Mouse (Mus musculus): ENCODE measurements around the gene Pigm. TPM values are rescaled to one million over a fixed set of nuclear protein-coding genes. Genes with fewer than 3 reads are reported as not detected.

Pigm gene
- polyA plus RNA-seq, 1 experiment from 2014 or later = 12.6 TPM

- H3K36me3 ChIP-seq (ENCODE audit: control insufficient read depth, insufficient read depth, low read length) = no peaks in the 10 kb centered on the region
- 91% methylated on average over 2 of the region's 2 CpGs for WGBS
- H3K9me3 ChIP-seq (ENCODE audit: control insufficient read depth, low read length) = no peaks in the 10 kb centered on the region
- no peak overlapping the region for H3K4me3 ChIP-seq (ENCODE audit: low read depth, low read length)
- DNase-seq (ENCODE audit: low spot score) (no peak), ATAC-seq (ENCODE audit: insufficient number of reproducible peaks, low FRiP score, low TSS enrichment, low read depth) (no peak)
- no peak overlapping the region for H3K27ac ChIP-seq (replicated peaks; ENCODE audit: low read depth, low read length)
- no peaks in the 10 kb centered on the region for H3K4me1 ChIP-seq (ENCODE audit: control insufficient read depth, insufficient read depth, low read length)
- H3K9ac ChIP-seq (ENCODE audit: low read length) = no peak overlapping the region
- H3K4me2 ChIP-seq (ENCODE audit: low read depth, severe bottlenecking) = no peak overlapping the region
- peaks cover 15% of the 10 kb centered on the region for H3K27me3 ChIP-seq (ENCODE audit: control insufficient read depth, insufficient read depth, low read length)
Measured at GRCm38 (mm10) chr1:172332925-172333324, 43.4 kb upstream of the Pigm start.

- DNase-seq (ENCODE audit: low spot score) (no peak), ATAC-seq (ENCODE audit: insufficient number of reproducible peaks, low FRiP score, low TSS enrichment, low read depth) (no peak)
- no peak overlapping the region for H3K27ac ChIP-seq (replicated peaks; ENCODE audit: low read depth, low read length)
- no peaks in the 10 kb centered on the region for H3K9me3 ChIP-seq (ENCODE audit: control insufficient read depth, low read length)
- no peak overlapping the region for H3K4me3 ChIP-seq (ENCODE audit: low read depth, low read length)
- peaks cover 12% of the 10 kb centered on the region; the same call in 1 of the 2 replicates for H3K27me3 ChIP-seq (ENCODE audit: control insufficient read depth, insufficient read depth, low read length)
- no peaks in the 10 kb centered on the region for H3K36me3 ChIP-seq (ENCODE audit: control insufficient read depth, insufficient read depth, low read length)
- no peak overlapping the region for H3K4me2 ChIP-seq (ENCODE audit: low read depth, severe bottlenecking)
- 16% methylated on average over 3 of the region's 3 CpGs for WGBS
- H3K9ac ChIP-seq (ENCODE audit: low read length) = no peak overlapping the region
- H3K4me1 ChIP-seq (ENCODE audit: control insufficient read depth, insufficient read depth, low read length) = no peaks in the 10 kb centered on the region
Measured at GRCm38 (mm10) chr1:172333512-172333911, 42.8 kb upstream of the Pigm start.

- ATAC-seq (ENCODE audit: insufficient number of reproducible peaks, low FRiP score, low TSS enrichment, low read depth) (no peak), DNase-seq (ENCODE audit: low spot score) (no peak)
- 79% methylated on average over 15 of the region's 15 CpGs for WGBS
- Histone ChIP-seq H3K27me3 (ENCODE audit: control insufficient read depth, insufficient read depth, low read length) (peaks cover 6% of the 10 kb centered on the region), H3K4me1 (ENCODE audit: control insufficient read depth, insufficient read depth, low read length) (no peaks in the 10 kb centered on the region), H3K36me3 (ENCODE audit: control insufficient read depth, insufficient read depth, low read length) (no peaks in the 10 kb centered on the region), H3K4me3 (ENCODE audit: low read depth, low read length) (no peak overlapping the region), H3K27ac (replicated peaks; ENCODE audit: low read depth, low read length) (no peak overlapping the region), H3K9me3 (ENCODE audit: control insufficient read depth, low read length) (no peaks in the 10 kb centered on the region), H3K9ac (ENCODE audit: low read length) (no peak overlapping the region), H3K4me2 (ENCODE audit: low read depth, severe bottlenecking) (no peak overlapping the region)
Measured at GRCm38 (mm10) chr1:172335804-172336203, 40.5 kb upstream of the Pigm start.

- ATAC-seq (ENCODE audit: insufficient number of reproducible peaks, low FRiP score, low TSS enrichment, low read depth) = no peak
- 34% methylated on average over 2 of the region's 2 CpGs for WGBS
- peaks cover 22% of the 10 kb centered on the region for H3K27me3 ChIP-seq (ENCODE audit: control insufficient read depth, insufficient read depth, low read length)
Measured at GRCm38 (mm10) chr1:172337411-172338185, 38.7 kb upstream of the Pigm start.

GRCm38 (mm10) chr1:172340729-172341321, 35.5 kb upstream of the Pigm start, which contains the start of gene Kcnj10:
Kcnj10 (plus strand) TSS chr1:172341210.
- Histone ChIP-seq H3K27ac (replicated peaks; ENCODE audit: low read depth, low read length) (no peak within 1 kb of the TSS), H3K9me3 (ENCODE audit: control insufficient read depth, low read length) (no peaks in the 10 kb centered on the region; the same call in 1 of the 2 replicates), H3K27me3 (ENCODE audit: control insufficient read depth, insufficient read depth, low read length) (peaks cover 22% of the 10 kb centered on the region), H3K36me3 (ENCODE audit: control insufficient read depth, insufficient read depth, low read length) (no peaks in the 10 kb centered on the region), H3K9ac (ENCODE audit: low read length) (no peak within 1 kb of the TSS), H3K4me1 (ENCODE audit: control insufficient read depth, insufficient read depth, low read length) (no peaks in the 10 kb centered on the region), H3K4me2 (ENCODE audit: low read depth, severe bottlenecking) (peak within 1 kb of the TSS; percentile 56), H3K4me3 (ENCODE audit: low read depth, low read length) (peak within 1 kb of the TSS; percentile 30)
- under 1% methylated on average over 38 of the region's 38 CpGs for WGBS
- peak; percentile 78 for DNase-seq (ENCODE audit: low spot score)
- peak; percentile 92 for ATAC-seq (ENCODE audit: insufficient number of reproducible peaks, low FRiP score, low TSS enrichment, low read depth)

More at GRCm38 (mm10) chr1:172337411-172338185, 38.7 kb upstream of the Pigm start:
- Histone ChIP-seq H3K4me3 (ENCODE audit: low read depth, low read length) (no peak overlapping the region), H3K9me3 (ENCODE audit: control insufficient read depth, low read length) (no peaks in the 10 kb centered on the region; the same call in 1 of the 2 replicates), H3K27ac (replicated peaks; ENCODE audit: low read depth, low read length) (no peak overlapping the region), H3K4me1 (ENCODE audit: control insufficient read depth, insufficient read depth, low read length) (no peaks in the 10 kb centered on the region), H3K36me3 (ENCODE audit: control insufficient read depth, insufficient read depth, low read length) (no peaks in the 10 kb centered on the region), H3K9ac (ENCODE audit: low read length) (no peak overlapping the region), H3K4me2 (ENCODE audit: low read depth, severe bottlenecking) (no peak overlapping the region)
- no peak for DNase-seq (ENCODE audit: low spot score)

GRCm38 (mm10) chr1:172341386-172341785, 35.0 kb upstream of the Pigm start:
- H3K4me3 ChIP-seq (ENCODE audit: low read depth, low read length) = peak overlapping the region; percentile 30
- 20% methylated on average over 10 of the region's 10 CpGs for WGBS
- H3K4me2 ChIP-seq (ENCODE audit: low read depth, severe bottlenecking) = peak overlapping the region; percentile 56
- DNase-seq (ENCODE audit: low spot score) (no peak), ATAC-seq (ENCODE audit: insufficient number of reproducible peaks, low FRiP score, low TSS enrichment, low read depth) (peak; percentile 36; the same call in 1 of the 2 replicates)
- no peak overlapping the region for H3K27ac ChIP-seq (replicated peaks; ENCODE audit: low read depth, low read length)
- H3K9ac ChIP-seq (ENCODE audit: low read length) = no peak overlapping the region
- H3K4me1 ChIP-seq (ENCODE audit: control insufficient read depth, insufficient read depth, low read length) = no peaks in the 10 kb centered on the region
- H3K36me3 ChIP-seq (ENCODE audit: control insufficient read depth, insufficient read depth, low read length) = no peaks in the 10 kb centered on the region
- peaks cover 22% of the 10 kb centered on the region for H3K27me3 ChIP-seq (ENCODE audit: control insufficient read depth, insufficient read depth, low read length)
- no peaks in the 10 kb centered on the region; the same call in 1 of the 2 replicates for H3K9me3 ChIP-seq (ENCODE audit: control insufficient read depth, low read length)

GRCm38 (mm10) chr1:172342729-172343128, 33.6 kb upstream of the Pigm start:
- peaks cover 22% of the 10 kb centered on the region for H3K27me3 ChIP-seq (ENCODE audit: control insufficient read depth, insufficient read depth, low read length)

GRCm38 (mm10) chr1:172343914-172344313, 32.4 kb upstream of the Pigm start:
- DNase-seq (ENCODE audit: low spot score) = no peak
- WGBS = 74% methylated on average over 3 of the region's 3 CpGs
- Histone ChIP-seq H3K4me3 (ENCODE audit: low read depth, low read length) (no peak overlapping the region), H3K4me1 (ENCODE audit: control insufficient read depth, insufficient read depth, low read length) (no peaks in the 10 kb centered on the region), H3K27me3 (ENCODE audit: control insufficient read depth, insufficient read depth, low read length) (peaks cover 22% of the 10 kb centered on the region), H3K36me3 (ENCODE audit: control insufficient read depth, insufficient read depth, low read length) (no peaks in the 10 kb centered on the region), H3K9me3 (ENCODE audit: control insufficient read depth, low read length) (no peaks in the 10 kb centered on the region; the same call in 1 of the 2 replicates), H3K9ac (ENCODE audit: low read length) (no peak overlapping the region), H3K4me2 (ENCODE audit: low read depth, severe bottlenecking) (no peak overlapping the region), H3K27ac (replicated peaks; ENCODE audit: low read depth, low read length) (no peak overlapping the region)
- ATAC-seq (ENCODE audit: insufficient number of reproducible peaks, low FRiP score, low TSS enrichment, low read depth) = no peak

More at GRCm38 (mm10) chr1:172342729-172343128, 33.6 kb upstream of the Pigm start:
- DNase-seq (ENCODE audit: low spot score) (no peak), ATAC-seq (ENCODE audit: insufficient number of reproducible peaks, low FRiP score, low TSS enrichment, low read depth) (no peak)
- WGBS = 86% methylated on average over 3 of the region's 3 CpGs
- no peak overlapping the region for H3K4me3 ChIP-seq (ENCODE audit: low read depth, low read length)
- no peaks in the 10 kb centered on the region; the same call in 1 of the 2 replicates for H3K9me3 ChIP-seq (ENCODE audit: control insufficient read depth, low read length)
- H3K4me2 ChIP-seq (ENCODE audit: low read depth, severe bottlenecking) = no peak overlapping the region
- no peak overlapping the region for H3K27ac ChIP-seq (replicated peaks; ENCODE audit: low read depth, low read length)
- H3K4me1 ChIP-seq (ENCODE audit: control insufficient read depth, insufficient read depth, low read length) = no peaks in the 10 kb centered on the region
- no peak overlapping the region for H3K9ac ChIP-seq (ENCODE audit: low read length)
- H3K36me3 ChIP-seq (ENCODE audit: control insufficient read depth, insufficient read depth, low read length) = no peaks in the 10 kb centered on the region
